Comparison of ENCODE assay signal across 8 mouse cellular contexts in genomic region chr10:61782799-61783611, GRCm38 (mm10). TPM values are rescaled to one million over a fixed set of nuclear protein-coding genes. Genes with fewer than 3 reads are reported as not detected.
DNase-seq lines count a peak whose midpoint lies in the region; ATAC-seq lines count a peak whose summit lies in the region.

No protein-coding gene starts in this region.

- H3K4me2 ChIP-seq in hindbrain, embryonic 15.5 days = peak overlapping the region; percentile 60

- no peaks in the 10 kb centered on the region for H3K27me3 ChIP-seq in hindbrain, embryonic 15.5 days

- WGBS in hindbrain, embryonic 15.5 days = 1% methylated on average over 69 of the region's 74 CpGs

- no peaks in the 10 kb centered on the region for H3K36me3 ChIP-seq in hindbrain, embryonic 15.5 days

- peaks cover 46% of the 10 kb centered on the region for H3K4me1 ChIP-seq in hindbrain, embryonic 15.5 days (replicated peaks)

- peak; percentile 60 for ATAC-seq in hindbrain, embryonic 15.5 days (ENCODE audit: low FRiP score, low read depth)

- peak overlapping the region; percentile 71 for H3K4me3 ChIP-seq in hindbrain, embryonic 15.5 days

- peak overlapping the region; percentile 97 for H3K27ac ChIP-seq in hindbrain, embryonic 15.5 days (replicated peaks)

- peak; percentile 89 for DNase-seq in ZHBTc4 (ENCODE audit: low read depth, low spot score)
- DNase-seq in cerebellum, adult 9-11 months = peak; percentile 77
- peak; percentile 37 to 52 for DNase-seq in frontal cortex, postnatal 14 days (ENCODE audit: low spot score in 2 of 2)
- DNase-seq in left cerebral cortex, adult 18-20 months (ENCODE audit: low spot score in 2 of 2) = peak; percentile 69 to 72
- DNase-seq in lung, postnatal 25 days (ENCODE audit: low spot score) = peak; percentile 41
- peak; percentile 70 to 71 for DNase-seq in right cerebral cortex, adult 2 months (ENCODE audit: low spot score in 2 of 2)
- no peak for DNase-seq in T-cell, adult 2 months (ENCODE audit: low spot score)

- peak overlapping the region; percentile 96 for H3K9ac ChIP-seq in hindbrain, embryonic 15.5 days

- H3K9me3 ChIP-seq in hindbrain, embryonic 15.5 days = no peaks in the 10 kb centered on the region

RNA-seq across cellular contexts. Expression of gene H2afy2, which starts 0.9 kb away (rescaled TPM):
- polyA plus RNA-seq in hindbrain, embryonic 15.5 days (2015; fragmentation: Nextera tagmentation; extraction: Ambion mirVana) = 258 and 283 TPM in 2 replicates
- 10 to 100 TPM; 19.1 to 21.0 TPM for total RNA-seq in left cerebral cortex, adult 18-20 months (2021)
